Mouse (Mus musculus): ENCODE measurements around the gene Myo3b. TPM values are rescaled to one million over a fixed set of nuclear protein-coding genes. Genes with fewer than 3 reads are reported as not detected.

The Myo3b gene
- polyA plus RNA-seq, 1 experiment from 2014 or later: not detected

DNA sequence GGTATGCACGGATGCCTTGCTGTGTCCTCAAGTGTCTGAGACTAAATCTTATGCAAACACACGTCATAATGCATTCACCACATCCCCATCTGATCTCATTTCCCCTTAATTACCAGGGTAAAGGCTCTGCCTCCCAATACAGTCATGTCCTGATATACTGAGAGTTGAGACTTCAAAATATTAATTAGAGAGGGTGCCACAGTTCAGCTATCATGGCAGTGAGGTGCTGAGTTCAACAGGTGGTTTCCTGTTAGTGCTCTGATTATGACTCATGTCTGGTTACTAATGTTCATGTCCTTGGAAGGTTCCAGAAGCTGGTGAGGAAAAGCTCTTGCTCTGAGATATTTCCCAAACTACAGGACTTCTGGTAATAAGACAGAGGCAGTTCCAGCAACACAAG is 52.3 kb downstream of the Myo3b start:
- Histone ChIP-seq H3K4me1 (replicated peaks; ENCODE audit: control insufficient read depth, insufficient read depth, low read length) (no peaks in the 10 kb centered on the region), H3K4me2 (replicated peaks; ENCODE audit: low read depth) (no peak overlapping the region), H3K27ac (ENCODE audit: low read depth, low read length) (no peak overlapping the region), H3K27me3 (replicated peaks; ENCODE audit: control insufficient read depth, insufficient read depth, low read length) (no peaks in the 10 kb centered on the region), H3K9ac (ENCODE audit: low read depth, low read length) (no peak overlapping the region), H3K36me3 (ENCODE audit: control insufficient read depth, insufficient read depth) (no peaks in the 10 kb centered on the region), H3K4me3 (ENCODE audit: low read depth, low read length) (no peak overlapping the region), H3K9me3 (ENCODE audit: control insufficient read depth) (no peaks in the 10 kb centered on the region)
- TF ChIP-seq CTCF (IDR thresholded peaks at IDR 0.05; ENCODE audit: low read depth): no peak
- 61% methylated on average over 2 of the region's 2 CpGs for WGBS
- ATAC-seq: no peak

DNA sequence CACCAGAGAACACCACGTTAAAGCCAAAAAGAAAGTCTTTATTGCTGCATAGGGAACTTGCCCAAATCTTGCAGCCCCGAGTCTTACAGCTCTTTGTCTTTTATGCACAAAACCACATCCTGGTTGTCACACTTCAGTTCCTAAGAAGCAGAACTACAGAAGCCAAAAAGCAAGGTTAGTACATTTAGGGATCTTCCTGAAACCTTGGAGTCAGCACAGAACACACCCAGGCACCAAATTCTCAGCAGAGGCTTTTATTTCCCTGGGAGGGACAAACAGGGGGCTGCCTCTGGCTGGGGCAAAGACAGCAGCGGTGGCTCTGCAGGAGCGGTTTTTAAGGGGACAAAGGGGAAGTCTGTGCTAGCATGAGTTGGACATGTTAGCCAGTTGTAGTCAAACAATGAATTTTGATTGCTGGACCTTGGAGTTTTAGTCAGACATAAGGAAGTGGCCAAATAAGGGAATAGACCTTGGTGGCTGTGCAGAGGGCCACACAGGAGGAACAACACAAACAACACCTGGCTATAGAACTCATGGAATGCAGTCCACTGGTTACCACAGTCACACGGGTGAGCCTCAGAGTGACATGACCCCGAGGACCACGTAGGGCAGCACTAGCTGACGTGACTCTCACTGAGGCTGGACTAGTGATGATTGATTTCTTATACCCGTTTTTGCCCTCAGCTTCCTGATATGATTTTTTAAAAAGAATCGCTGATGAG is 53.0 kb downstream of the Myo3b start:
- Histone ChIP-seq H3K36me3 (ENCODE audit: control insufficient read depth, insufficient read depth) (no peaks in the 10 kb centered on the region), H3K9ac (ENCODE audit: low read depth, low read length) (no peak overlapping the region), H3K4me2 (replicated peaks; ENCODE audit: low read depth) (no peak overlapping the region), H3K27ac (ENCODE audit: low read depth, low read length) (no peak overlapping the region), H3K4me1 (replicated peaks; ENCODE audit: control insufficient read depth, insufficient read depth, low read length) (no peaks in the 10 kb centered on the region), H3K27me3 (replicated peaks; ENCODE audit: control insufficient read depth, insufficient read depth, low read length) (no peaks in the 10 kb centered on the region), H3K4me3 (ENCODE audit: low read depth, low read length) (no peak overlapping the region), H3K9me3 (ENCODE audit: control insufficient read depth) (no peaks in the 10 kb centered on the region)
- ATAC-seq: peak; percentile 70
- TF ChIP-seq CTCF (IDR thresholded peaks at IDR 0.05; ENCODE audit: low read depth): no peak
- WGBS: 42% methylated on average over 10 of the region's 10 CpGs

DNA sequence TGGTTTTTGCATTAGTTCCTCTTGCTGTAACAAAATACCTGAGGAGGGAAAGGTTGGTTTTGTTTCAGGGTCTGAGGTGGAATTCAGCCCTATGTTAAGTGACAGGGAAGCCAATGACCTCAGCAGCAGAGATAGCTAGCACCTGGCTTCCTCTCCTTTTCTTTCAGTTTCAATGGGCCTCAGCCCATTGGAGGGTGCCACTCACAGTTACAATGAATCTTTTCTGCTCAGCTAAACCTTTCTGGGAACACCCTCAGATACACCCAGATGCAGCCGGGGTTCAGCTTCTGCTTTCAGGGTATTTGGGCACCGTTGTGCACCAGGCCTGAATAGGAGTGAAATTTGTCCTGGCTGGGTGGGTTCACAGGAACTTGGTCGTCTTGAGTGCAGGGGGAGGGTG is 53.7 kb downstream of the Myo3b start:
- H3K4me1 ChIP-seq (replicated peaks; ENCODE audit: control insufficient read depth, insufficient read depth, low read length): no peaks in the 10 kb centered on the region
- H3K27ac ChIP-seq (ENCODE audit: low read depth, low read length): no peak overlapping the region
- peak; percentile 63 for ATAC-seq
- no peak overlapping the region for H3K9ac ChIP-seq (ENCODE audit: low read depth, low read length)
- TF ChIP-seq CTCF (IDR thresholded peaks at IDR 0.05; ENCODE audit: low read depth): no peak
- 50% methylated on average over 3 of the region's 3 CpGs for WGBS
- H3K36me3 ChIP-seq (ENCODE audit: control insufficient read depth, insufficient read depth): no peaks in the 10 kb centered on the region
- H3K9me3 ChIP-seq (ENCODE audit: control insufficient read depth): no peaks in the 10 kb centered on the region
- H3K4me2 ChIP-seq (replicated peaks; ENCODE audit: low read depth): no peak overlapping the region
- no peaks in the 10 kb centered on the region for H3K27me3 ChIP-seq (replicated peaks; ENCODE audit: control insufficient read depth, insufficient read depth, low read length)
- H3K4me3 ChIP-seq (ENCODE audit: low read depth, low read length): no peak overlapping the region

DNA sequence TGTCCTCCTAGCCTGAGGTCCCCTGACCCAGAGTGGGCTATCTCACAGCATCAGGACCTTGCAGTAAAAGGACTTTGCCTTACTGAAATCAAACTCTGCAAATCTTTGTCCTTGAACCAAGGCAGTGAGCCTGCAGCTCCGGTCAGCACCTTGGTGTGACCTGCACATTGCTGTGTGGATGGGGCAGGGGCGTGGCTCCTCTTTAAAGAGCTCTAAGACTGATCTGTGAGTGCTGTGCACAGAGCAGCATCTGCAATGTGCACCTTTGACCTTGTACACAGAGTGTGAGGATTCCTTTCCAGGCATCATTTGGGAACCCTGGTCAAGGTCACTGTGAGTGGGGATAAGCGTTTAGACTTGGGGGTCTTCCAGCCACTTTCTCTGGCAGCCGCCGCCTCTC is 55.5 kb downstream of the Myo3b start:
- Histone ChIP-seq H3K9me3 (ENCODE audit: control insufficient read depth) (no peaks in the 10 kb centered on the region), H3K27ac (ENCODE audit: low read depth, low read length) (no peak overlapping the region), H3K27me3 (replicated peaks; ENCODE audit: control insufficient read depth, insufficient read depth, low read length) (no peaks in the 10 kb centered on the region), H3K4me1 (replicated peaks; ENCODE audit: control insufficient read depth, insufficient read depth, low read length) (no peaks in the 10 kb centered on the region), H3K36me3 (ENCODE audit: control insufficient read depth, insufficient read depth) (no peaks in the 10 kb centered on the region), H3K9ac (ENCODE audit: low read depth, low read length) (no peak overlapping the region), H3K4me3 (ENCODE audit: low read depth, low read length) (no peak overlapping the region), H3K4me2 (replicated peaks; ENCODE audit: low read depth) (no peak overlapping the region)
- no peak for TF ChIP-seq CTCF (IDR thresholded peaks at IDR 0.05; ENCODE audit: low read depth)
- 61% methylated on average over 5 of the region's 5 CpGs for WGBS
- ATAC-seq: no peak

DNA sequence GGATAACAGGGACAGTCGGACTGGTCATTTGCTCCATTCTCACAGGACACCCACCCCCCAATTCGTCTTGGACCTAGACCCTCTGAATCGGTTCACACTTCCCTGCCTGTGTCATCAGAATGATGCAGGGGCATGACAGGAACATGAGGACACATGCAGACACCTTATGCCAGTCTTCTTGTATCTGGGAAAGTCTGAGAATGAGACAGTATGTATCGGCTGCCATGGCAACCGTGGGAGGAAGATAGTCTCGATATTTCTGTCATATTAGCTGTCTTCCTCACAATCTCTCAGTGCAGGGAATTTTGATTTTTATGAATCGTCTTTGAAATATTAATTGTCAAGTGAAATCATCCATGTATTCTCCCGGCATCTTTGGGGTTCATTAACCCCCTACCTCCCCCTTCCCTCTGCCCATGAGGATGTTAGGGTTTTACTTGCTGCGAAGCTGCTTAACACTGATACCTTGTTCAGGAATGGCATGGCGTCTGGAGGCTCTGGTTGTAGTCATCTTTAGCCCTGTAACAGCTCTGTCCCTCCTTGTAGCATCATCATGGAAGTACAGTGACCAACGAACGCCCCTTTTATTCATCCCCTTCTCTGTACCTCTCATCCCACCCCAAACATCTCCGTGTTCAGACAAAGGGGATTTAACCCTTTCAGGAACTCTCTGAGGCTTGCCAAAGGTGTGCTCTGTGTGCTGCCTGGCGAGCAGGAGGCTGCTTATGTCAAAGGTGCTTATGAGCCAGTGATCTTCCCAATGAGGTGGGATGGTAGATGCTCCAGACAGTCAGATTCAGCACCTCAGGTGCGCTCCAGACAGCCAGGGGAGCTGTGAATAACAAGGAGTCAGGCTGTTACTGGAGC is 58.5 kb downstream of the Myo3b start:
- no peaks in the 10 kb centered on the region for H3K9me3 ChIP-seq (ENCODE audit: control insufficient read depth)
- H3K4me1 ChIP-seq (replicated peaks; ENCODE audit: control insufficient read depth, insufficient read depth, low read length): no peaks in the 10 kb centered on the region
- no peak for ATAC-seq
- H3K27ac ChIP-seq (ENCODE audit: low read depth, low read length): no peak overlapping the region
- no peaks in the 10 kb centered on the region for H3K27me3 ChIP-seq (replicated peaks; ENCODE audit: control insufficient read depth, insufficient read depth, low read length)
- H3K4me3 ChIP-seq (ENCODE audit: low read depth, low read length): no peak overlapping the region
- H3K4me2 ChIP-seq (replicated peaks; ENCODE audit: low read depth): no peak overlapping the region
- no peaks in the 10 kb centered on the region for H3K36me3 ChIP-seq (ENCODE audit: control insufficient read depth, insufficient read depth)
- TF ChIP-seq CTCF (IDR thresholded peaks at IDR 0.05; ENCODE audit: low read depth): no peak
- no peak overlapping the region for H3K9ac ChIP-seq (ENCODE audit: low read depth, low read length)
- 77% methylated on average over 15 of the region's 15 CpGs for WGBS

DNA sequence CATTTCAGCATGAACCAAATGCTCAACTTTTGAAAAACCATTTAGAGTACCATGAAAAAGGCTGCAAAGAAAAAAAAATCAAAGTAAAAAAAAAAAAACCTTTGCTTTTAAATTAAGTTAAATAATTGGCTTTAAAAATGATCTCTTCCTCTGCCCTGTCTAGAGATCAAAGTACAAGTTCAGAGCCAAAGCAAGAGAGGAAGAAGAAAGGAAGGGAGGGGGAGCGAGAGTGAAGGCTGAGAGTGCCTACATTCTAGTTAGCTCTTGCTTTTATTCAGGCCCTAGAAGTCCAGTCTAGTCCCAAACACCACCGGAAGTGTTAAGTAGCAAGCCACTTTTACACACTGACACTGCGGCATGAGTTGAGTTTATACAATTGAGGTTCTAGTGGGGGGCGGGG is 60.5 kb downstream of the Myo3b start:
- ATAC-seq: no peak
- Histone ChIP-seq H3K9ac (ENCODE audit: low read depth, low read length) (no peak overlapping the region), H3K36me3 (ENCODE audit: control insufficient read depth, insufficient read depth) (no peaks in the 10 kb centered on the region), H3K4me1 (replicated peaks; ENCODE audit: control insufficient read depth, insufficient read depth, low read length) (no peaks in the 10 kb centered on the region), H3K27me3 (replicated peaks; ENCODE audit: control insufficient read depth, insufficient read depth, low read length) (no peaks in the 10 kb centered on the region), H3K4me2 (replicated peaks; ENCODE audit: low read depth) (no peak overlapping the region), H3K4me3 (ENCODE audit: low read depth, low read length) (no peak overlapping the region), H3K27ac (ENCODE audit: low read depth, low read length) (no peak overlapping the region), H3K9me3 (ENCODE audit: control insufficient read depth) (no peaks in the 10 kb centered on the region)
- no peak for TF ChIP-seq CTCF (IDR thresholded peaks at IDR 0.05; ENCODE audit: low read depth)
- 77% methylated on average over 4 of the region's 4 CpGs for WGBS

All from intestine, postnatal 0 days (tissue).